Mouse (Mus musculus) neural tube, embryonic 11.5 days (tissue): ENCODE data around the gene Hyou1. TPM values are rescaled to one million over a fixed set of nuclear protein-coding genes. Genes with fewer than 3 reads are reported as not detected.
A peak's percentile ranks its signal among the peaks of the same experiment; 100 is the strongest.
"Not testable (repeated sequence)": the region's sequence is repeated elsewhere in the genome, so short reads cannot be mapped to it uniquely, and the experiment has no call there.

Source experiments
- ATAC-seq: fragments of 200-750 bp; cut with Nextera tagmentation; 2 replicates; pipeline ENCODE4 v1.8.0; 2017; ENCODE audit warnings: moderate number of reproducible peaks, mild to moderate bottlenecking, moderate TSS enrichment, moderate library complexity; ENCODE audit not compliant: insufficient read depth, low FRiP score, low TSS enrichment
- DNase-seq: peaks from one replicate; pipeline ENCODE4 v3.0.0-alpha.2; 2015; ENCODE audit warnings: low spot score
- H3K27ac ChIP-seq: fragments of 300-500 bp; sonication (generic); 2 replicates; pipeline ENCODE4 v1.5.1; 2014; ENCODE audit warnings: low read depth, mild to moderate bottlenecking, low read length
- H3K27me3 ChIP-seq: fragments of 300-500 bp; sonication (generic); 2 replicates; pipeline ENCODE4 v1.6.1; 2014; ENCODE audit warnings: mild to moderate bottlenecking, low read length, mixed read lengths; ENCODE audit not compliant: control insufficient read depth, insufficient read depth
- H3K36me3 ChIP-seq: fragments of 300-500 bp; sonication (generic); 2 replicates; pipeline ENCODE4 v1.6.1; 2014; ENCODE audit warnings: mild to moderate bottlenecking, low read length, moderate library complexity, mixed read lengths; ENCODE audit not compliant: control insufficient read depth, insufficient read depth
- H3K4me1 ChIP-seq: fragments of 300-500 bp; sonication (generic); 2 replicates; pipeline ENCODE4 v1.6.1; 2014; ENCODE audit warnings: low read length, mixed read lengths; ENCODE audit not compliant: control insufficient read depth, insufficient read depth
- H3K4me2 ChIP-seq: fragments of 300-500 bp; sonication (generic); 2 replicates; pipeline ENCODE4 v1.6.1; 2014; ENCODE audit warnings: low read depth, mild to moderate bottlenecking, moderate library complexity
- H3K4me3 ChIP-seq: fragments of 300-500 bp; sonication (generic); 2 replicates; pipeline ENCODE4 v1.5.1; 2014; ENCODE audit warnings: low read depth, low read length
- H3K9ac ChIP-seq: fragments of 300-500 bp; sonication (generic); 2 replicates; pipeline ENCODE4 v1.6.1; 2014; ENCODE audit warnings: mild to moderate bottlenecking, low read length
- H3K9me3 ChIP-seq: fragments of 300-500 bp; sonication (generic); 2 replicates; pipeline ENCODE4 v1.6.1; 2016; ENCODE audit warnings: low read length; ENCODE audit not compliant: control insufficient read depth
- WGBS: fragments of 180-500 bp; shearing (Covaris S2); extraction: QIAGEN DNeasy Blood & Tissue Kit; methylation state at CpG from one replicate; pipeline ENCODE4 v1.1.7; 2014; 5-methylcytosine and 5-hydroxymethylcytosine counted together
- polyA plus RNA-seq: library from polyadenylated mRNA; unstranded; fragments of >200 nt; fragmentation: Nextera tagmentation; extraction: Ambion mirVana; gene quantifications from 2 replicates; pipeline ENCODE4 v1.2.1, GENCODE M21; 2014

The Hyou1 gene
- polyA plus RNA-seq: 36.7 and 38.8 TPM in 2 replicates

DNA sequence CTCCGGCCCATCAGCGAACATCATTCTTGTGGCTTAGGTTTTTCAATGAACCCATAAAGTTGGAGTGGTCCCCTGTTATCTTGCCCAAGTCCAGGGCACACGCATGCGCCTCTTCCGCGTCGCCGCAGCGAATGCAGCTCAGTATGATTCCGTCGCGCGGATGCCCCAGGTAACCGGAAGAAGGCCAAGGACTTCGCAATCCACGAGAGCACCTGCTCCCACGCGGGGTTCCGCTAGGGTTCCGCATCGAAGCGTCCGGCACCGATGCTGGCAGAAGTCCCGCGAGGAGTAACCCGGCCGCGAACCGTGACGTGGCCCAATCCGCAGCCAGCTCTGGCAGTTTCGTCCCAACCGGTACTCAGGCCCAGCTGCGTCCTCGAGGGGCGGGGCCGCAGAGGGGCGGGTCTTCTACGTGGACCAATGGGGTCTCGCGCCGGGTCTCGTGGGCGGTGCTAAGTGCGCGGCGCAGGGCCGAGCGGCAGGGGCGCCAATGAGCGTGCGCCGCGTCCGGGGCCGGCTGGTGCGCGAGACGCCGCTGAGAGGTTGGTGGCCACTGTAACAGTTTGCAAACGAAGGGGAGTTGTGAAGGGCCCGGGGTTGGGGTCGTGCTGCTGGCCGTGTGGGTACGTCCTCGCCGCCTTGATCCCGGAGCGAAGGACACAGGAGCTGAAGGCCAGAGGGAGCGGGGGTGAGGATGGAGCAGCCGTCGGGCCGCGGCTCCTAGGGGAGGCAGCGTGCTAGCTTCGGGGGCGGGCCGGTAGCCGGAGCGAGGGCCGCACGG lies at the start of gene Hyou1:
TSS of gene Hyou1 (plus strand) at position 437 of the 781 bp plus-strand sequence.
- peak; percentile 97 for ATAC-seq
- Histone ChIP-seq H3K4me1 (peaks cover 12% of the 10 kb centered on the region), H3K27ac (peak within 1 kb of the TSS; percentile 72), H3K36me3 (peaks cover 23% of the 10 kb centered on the region), H3K4me2 (peak within 1 kb of the TSS; percentile 89), H3K27me3 (no peaks in the 10 kb centered on the region), H3K9ac (peak within 1 kb of the TSS; percentile 85), H3K9me3 (no peaks in the 10 kb centered on the region), H3K4me3 (peak within 1 kb of the TSS; percentile 69)
- peak; percentile 100 for DNase-seq
- WGBS: under 1% methylated on average over 83 of the region's 83 CpGs

DNA sequence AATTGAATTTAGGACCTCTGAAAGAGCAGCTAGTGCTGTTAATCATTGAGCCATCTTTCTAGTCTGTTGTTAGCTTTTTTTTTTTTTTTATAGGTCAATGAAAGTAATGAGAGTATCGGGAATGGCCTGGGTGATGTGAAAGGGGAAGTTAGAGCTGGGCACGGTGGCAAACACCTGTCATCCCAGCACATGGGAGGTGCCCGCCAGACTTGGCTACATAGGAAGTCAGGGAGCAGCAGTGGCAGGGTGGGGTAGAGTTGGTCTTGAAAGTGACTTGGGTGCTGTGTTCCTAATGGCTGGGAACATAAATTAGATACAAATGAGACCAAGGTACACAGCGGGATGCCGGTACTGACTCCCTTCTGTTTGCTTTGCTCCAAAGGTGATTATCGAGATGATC lies 48.6 kb upstream of the Hyou1 start:
- DNase-seq (no peak), ATAC-seq (no peak)
- Histone ChIP-seq H3K4me1 (peaks cover 5% of the 10 kb centered on the region; the same call in 1 of the 2 replicates), H3K27ac (no peak overlapping the region), H3K9me3 (no peaks in the 10 kb centered on the region), H3K9ac (no peak overlapping the region), H3K36me3 (peaks cover 20% of the 10 kb centered on the region), H3K4me3 (no peak overlapping the region), H3K4me2 (no peak overlapping the region), H3K27me3 (no peaks in the 10 kb centered on the region)
- 97% methylated on average over 6 of the region's 6 CpGs for WGBS

DNA sequence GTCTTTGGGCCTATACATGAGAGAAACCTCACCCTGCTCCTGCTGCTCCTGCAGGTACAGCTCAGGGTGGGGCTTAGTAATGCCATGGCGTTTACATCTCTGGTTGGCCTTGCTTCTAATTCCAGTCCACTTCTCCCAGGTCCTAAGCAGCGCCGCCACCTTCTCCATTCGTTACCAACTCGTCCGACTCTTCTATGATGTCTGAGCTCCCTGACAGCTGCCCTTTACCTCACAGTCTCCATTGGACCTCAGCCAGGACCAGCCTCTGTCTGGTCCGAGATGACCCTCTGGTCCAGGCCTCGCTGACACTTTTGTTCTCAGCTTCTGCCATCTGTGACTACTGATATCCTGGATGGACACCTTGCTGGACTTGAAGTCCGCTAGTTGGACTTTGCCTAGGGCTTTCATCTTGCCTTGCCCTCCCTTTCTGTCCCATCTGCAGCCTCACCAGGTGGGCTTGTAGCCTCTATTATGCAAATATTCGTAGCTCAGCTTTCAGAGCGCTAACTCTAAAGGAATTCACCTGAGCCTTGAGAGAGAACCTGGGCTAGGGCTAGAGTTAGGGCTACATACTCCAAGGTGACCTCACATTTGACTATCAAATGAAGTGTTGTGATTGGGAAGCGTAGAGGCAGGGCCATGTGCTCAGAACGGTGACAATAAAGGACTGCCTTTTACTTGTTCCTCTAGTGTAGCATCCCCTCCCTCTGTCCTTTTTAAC lies 46.2 kb upstream of the Hyou1 start:
- no peak overlapping the region for H3K4me3 ChIP-seq

DNA sequence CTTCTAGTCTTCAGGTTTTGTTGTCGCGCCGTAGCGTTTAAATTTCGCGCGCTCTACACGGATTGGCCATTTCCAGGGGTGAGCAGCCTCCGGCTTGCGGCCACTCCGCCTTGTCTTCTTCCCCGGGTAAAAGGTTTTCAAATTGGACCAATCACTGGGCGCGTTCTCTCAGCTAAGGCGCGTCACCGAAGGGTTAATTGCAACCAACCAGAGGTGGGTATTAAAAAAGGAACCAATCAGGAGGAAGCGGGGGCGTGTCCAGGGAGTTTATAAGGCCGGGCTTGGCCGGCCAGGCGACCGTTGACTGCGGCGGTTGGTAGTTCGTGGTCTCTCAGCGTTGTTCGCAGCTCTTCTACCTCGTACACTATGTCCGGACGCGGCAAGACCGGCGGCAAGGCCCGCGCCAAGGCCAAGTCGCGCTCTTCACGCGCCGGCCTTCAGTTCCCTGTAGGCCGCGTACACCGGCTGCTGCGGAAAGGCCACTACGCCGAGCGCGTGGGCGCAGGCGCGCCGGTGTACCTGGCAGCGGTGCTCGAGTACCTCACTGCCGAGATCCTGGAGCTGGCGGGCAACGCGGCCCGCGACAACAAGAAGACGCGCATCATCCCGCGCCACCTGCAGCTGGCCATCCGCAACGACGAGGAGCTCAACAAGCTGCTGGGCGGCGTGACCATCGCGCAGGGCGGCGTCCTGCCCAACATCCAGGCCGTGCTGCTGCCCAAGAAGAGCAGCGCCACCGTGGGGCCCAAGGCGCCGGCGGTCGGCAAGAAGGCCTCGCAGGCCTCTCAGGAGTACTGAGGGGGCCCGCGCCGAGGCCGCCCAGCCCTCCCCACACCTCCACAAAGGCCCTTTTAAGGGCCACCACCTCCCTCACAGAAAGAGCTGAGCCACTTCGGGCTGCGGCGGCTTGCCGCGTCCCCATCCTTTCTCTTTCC lies 44.6 kb upstream of the Hyou1 start, which contains the start of gene H2afx:
TSS of gene H2afx (plus strand) at position 299 of the 935 bp plus-strand sequence.
- H3K27ac ChIP-seq: peak within 1 kb of the TSS; percentile 93
- no peaks in the 10 kb centered on the region for H3K27me3 ChIP-seq
- H3K9me3 ChIP-seq: no peaks in the 10 kb centered on the region
- H3K4me3 ChIP-seq: peak within 1 kb of the TSS; percentile 98
- H3K36me3 ChIP-seq: peaks cover 20% of the 10 kb centered on the region
- peak within 1 kb of the TSS; percentile 97 for H3K9ac ChIP-seq
- H3K4me1 ChIP-seq: peaks cover 6% of the 10 kb centered on the region
- DNase-seq (peak; percentile 98), ATAC-seq (peak; percentile 96)
- peak within 1 kb of the TSS; percentile 53 for H3K4me2 ChIP-seq
- under 1% methylated on average over 87 of the region's 91 CpGs for WGBS

More for the DNA sequence above, 46.2 kb upstream of the Hyou1 start:
- Histone ChIP-seq H3K4me1 (peaks cover 6% of the 10 kb centered on the region), H3K9ac (no peak overlapping the region), H3K4me2 (no peak overlapping the region), H3K27ac (no peak overlapping the region), H3K9me3 (no peaks in the 10 kb centered on the region), H3K27me3 (no peaks in the 10 kb centered on the region), H3K36me3 (peaks cover 20% of the 10 kb centered on the region)
- ATAC-seq: no peak
- no peak for DNase-seq
- 93% methylated on average over 13 of the region's 13 CpGs for WGBS

DNA sequence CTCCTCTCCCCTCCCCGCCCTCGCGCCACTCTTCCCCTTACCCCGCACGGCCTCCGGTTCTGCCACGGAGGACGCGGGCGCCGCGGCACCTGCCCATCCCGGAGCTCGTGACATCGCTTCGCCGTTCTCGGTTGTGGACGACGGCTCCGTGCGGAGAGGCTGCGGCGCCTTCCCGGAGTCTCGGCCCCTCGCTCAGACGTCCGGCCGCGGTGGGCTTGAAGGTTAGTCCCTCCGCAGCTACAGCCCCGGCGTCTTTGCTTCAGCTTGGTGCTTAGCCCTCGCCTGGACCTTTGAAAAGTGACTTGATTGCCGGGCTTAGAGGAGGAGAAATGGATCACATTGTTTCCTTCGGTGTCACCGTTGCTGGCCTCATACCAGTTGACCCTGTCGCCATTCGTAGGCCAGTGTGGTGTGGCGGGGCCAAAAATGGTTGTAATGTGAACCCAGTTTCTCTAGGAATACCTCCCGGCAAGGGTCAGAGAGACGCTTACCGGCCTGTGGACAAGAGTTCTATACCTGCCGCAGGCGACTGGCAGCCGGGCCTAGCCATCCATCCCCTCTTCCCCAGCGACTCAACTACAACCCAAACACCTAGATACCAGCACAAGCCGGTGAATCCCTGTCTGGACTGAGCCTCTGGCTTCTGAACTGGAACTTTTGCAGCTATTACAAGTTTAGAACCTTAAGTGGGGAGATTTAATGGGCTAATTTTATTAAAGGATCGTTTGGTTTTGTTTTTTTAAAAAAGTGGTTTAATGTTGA lies 43.8 kb upstream of the Hyou1 start:
- WGBS: 0% methylated on average over 47 of the region's 50 CpGs
- no peaks in the 10 kb centered on the region for H3K9me3 ChIP-seq
- peak overlapping the region; percentile 53 for H3K4me2 ChIP-seq
- peak overlapping the region; percentile 98 for H3K4me3 ChIP-seq
- DNase-seq (peak; percentile 51), ATAC-seq (no peak; the same call in 1 of the 2 replicates)
- H3K4me1 ChIP-seq: peaks cover 6% of the 10 kb centered on the region
- H3K9ac ChIP-seq: peak overlapping the region; percentile 97
- no peaks in the 10 kb centered on the region for H3K27me3 ChIP-seq
- H3K27ac ChIP-seq: peak overlapping the region; percentile 93
- H3K36me3 ChIP-seq: peaks cover 20% of the 10 kb centered on the region

DNA sequence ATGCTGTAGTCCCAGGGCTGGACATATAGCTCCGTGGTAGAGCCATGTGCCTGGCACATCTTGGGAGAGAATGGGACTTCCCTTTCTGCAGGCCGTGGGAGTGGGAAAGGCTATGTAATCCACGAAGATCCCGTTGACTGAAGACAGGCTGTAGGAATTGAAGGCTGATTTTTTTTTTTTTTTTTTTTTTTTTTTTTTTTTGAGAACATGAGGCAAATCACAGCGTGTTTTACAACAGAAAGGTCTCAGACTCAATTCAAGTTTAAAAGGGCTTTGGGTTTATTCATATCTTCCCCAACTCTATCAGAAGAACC lies 43.2 kb upstream of the Hyou1 start:
- Histone ChIP-seq H3K9ac (peak overlapping the region; percentile 97), H3K4me1 (peaks cover 6% of the 10 kb centered on the region), H3K27me3 (no peaks in the 10 kb centered on the region), H3K27ac (no peak overlapping the region), H3K36me3 (peaks cover 20% of the 10 kb centered on the region), H3K4me3 (peak overlapping the region; percentile 98), H3K9me3 (no peaks in the 10 kb centered on the region), H3K4me2 (peak overlapping the region; percentile 53)
- DNase-seq (no peak), ATAC-seq (no peak)
- WGBS: 3% methylated on average over 5 of the region's 5 CpGs

DNA sequence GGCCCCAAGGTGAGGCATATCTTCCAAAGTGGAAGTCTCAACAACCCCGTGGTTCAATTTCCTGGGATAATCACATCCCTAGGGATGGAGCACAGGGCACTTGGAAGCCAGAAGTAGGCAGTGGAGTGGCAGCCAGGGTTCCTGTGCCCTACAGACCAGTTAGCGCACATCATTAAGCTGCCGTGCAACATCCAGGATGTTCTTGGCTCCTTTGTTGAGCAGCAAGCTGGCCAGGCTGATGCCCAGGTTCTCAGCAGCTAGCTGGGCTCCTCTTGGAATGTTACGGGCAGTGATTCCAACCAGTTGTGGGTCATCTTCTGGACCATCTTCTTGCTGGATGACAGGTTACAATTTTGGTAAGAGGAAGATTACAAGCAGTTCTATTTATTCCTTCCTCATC lies 42.8 kb upstream of the Hyou1 start:
- WGBS: 42% methylated on average over 4 of the region's 4 CpGs
- Histone ChIP-seq H3K4me3 (peak overlapping the region; percentile 98), H3K4me2 (peak overlapping the region; percentile 53), H3K9ac (peak overlapping the region; percentile 97), H3K36me3 (peaks cover 18% of the 10 kb centered on the region)
- ATAC-seq, H3K27ac ChIP-seq, DNase-seq, H3K4me1 ChIP-seq, H3K9me3 ChIP-seq, H3K27me3 ChIP-seq: not testable (repeated sequence)

DNA sequence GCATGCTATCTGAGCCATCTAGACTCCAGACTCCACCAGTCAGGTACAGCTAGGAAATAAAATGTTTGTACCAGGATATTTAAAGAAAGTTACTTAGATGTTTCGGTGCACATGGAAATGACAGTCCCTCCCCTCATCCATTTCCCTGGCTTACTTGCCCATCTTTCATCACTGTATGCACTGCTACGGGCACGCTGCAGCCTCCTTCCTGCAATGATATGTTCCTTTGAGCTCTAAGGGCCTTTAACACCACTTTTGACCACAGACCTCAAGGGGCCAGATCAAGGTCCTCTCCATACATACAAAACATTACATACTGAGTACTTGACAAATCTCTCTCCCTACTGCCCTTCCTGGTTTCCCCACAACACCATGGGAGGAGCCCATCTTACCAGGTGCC lies 42.3 kb upstream of the Hyou1 start:
- H3K9ac ChIP-seq: peak overlapping the region; percentile 22
- peaks cover 6% of the 10 kb centered on the region for H3K4me1 ChIP-seq
- no peak for DNase-seq
- H3K9me3 ChIP-seq: no peaks in the 10 kb centered on the region
- peak overlapping the region; percentile 98 for H3K4me3 ChIP-seq
- no peak for ATAC-seq
- WGBS: 78% methylated on average over 3 of the region's 3 CpGs
- H3K27ac ChIP-seq: no peak overlapping the region
- H3K36me3 ChIP-seq: peaks cover 14% of the 10 kb centered on the region
- H3K4me2 ChIP-seq: peak overlapping the region; percentile 53
- H3K27me3 ChIP-seq: no peaks in the 10 kb centered on the region
